Mouse (Mus musculus): Measurements from ENCODE around the gene Mis12.

Gene Mis12

GRCm38 (mm10) chr11:71017051-71017450 is 2.4 kb upstream of the Mis12 start:
- no peak for DNase-seq (ENCODE audit: low read depth, low spot score)

- no peak for DNase-seq (ENCODE audit: low read depth, low spot score)
Measured at GRCm38 (mm10) chr11:71018416-71019200, 803 bp upstream of the Mis12 start.

GRCm38 (mm10) chr11:71028280-71028679 is 8.9 kb downstream of the Mis12 start:
- DNase-seq (ENCODE audit: low read depth, low spot score): no peak

- no peak for DNase-seq (ENCODE audit: low read depth, low spot score)
Measured at GRCm38 (mm10) chr11:71029403-71030118, 10.2 kb downstream of the Mis12 start.

GRCm38 (mm10) chr11:71032070-71032469 is 12.7 kb downstream of the Mis12 start:
- no peak for DNase-seq (ENCODE audit: low read depth, low spot score)

- DNase-seq (ENCODE audit: low read depth, low spot score): no peak
Measured at GRCm38 (mm10) chr11:71032491-71033162, 13.2 kb downstream of the Mis12 start.

- DNase-seq (ENCODE audit: low read depth, low spot score): no peak
Measured at GRCm38 (mm10) chr11:71033163-71033761, 13.9 kb downstream of the Mis12 start, which contains the start of gene 6330403K07Rik. TSS of gene 6330403K07Rik (minus strand) at chr11:71033513.

- no peak for DNase-seq (ENCODE audit: low read depth, low spot score)
Measured at GRCm38 (mm10) chr11:71039526-71040298, 20.3 kb downstream of the Mis12 start.

- DNase-seq (ENCODE audit: low read depth, low spot score): no peak
Measured at GRCm38 (mm10) chr11:71052554-71052953, 33.1 kb downstream of the Mis12 start.

GRCm38 (mm10) chr11:71076342-71076741 is 56.9 kb downstream of the Mis12 start:
- DNase-seq (ENCODE audit: low read depth, low spot score): no peak
